Mouse (Mus musculus) urinary bladder, postnatal 25 days (tissue): ENCODE results near the gene Slc6a5.
"Not testable (repeated sequence)": the region's sequence is repeated elsewhere in the genome, so short reads cannot be mapped to it uniquely, and the experiment has no call there.

Source experiments
- DNase-seq: peaks from one replicate; pipeline ENCODE4 v3.0.0; 2022; ENCODE audit warnings: low spot score

Gene Slc6a5

DNA sequence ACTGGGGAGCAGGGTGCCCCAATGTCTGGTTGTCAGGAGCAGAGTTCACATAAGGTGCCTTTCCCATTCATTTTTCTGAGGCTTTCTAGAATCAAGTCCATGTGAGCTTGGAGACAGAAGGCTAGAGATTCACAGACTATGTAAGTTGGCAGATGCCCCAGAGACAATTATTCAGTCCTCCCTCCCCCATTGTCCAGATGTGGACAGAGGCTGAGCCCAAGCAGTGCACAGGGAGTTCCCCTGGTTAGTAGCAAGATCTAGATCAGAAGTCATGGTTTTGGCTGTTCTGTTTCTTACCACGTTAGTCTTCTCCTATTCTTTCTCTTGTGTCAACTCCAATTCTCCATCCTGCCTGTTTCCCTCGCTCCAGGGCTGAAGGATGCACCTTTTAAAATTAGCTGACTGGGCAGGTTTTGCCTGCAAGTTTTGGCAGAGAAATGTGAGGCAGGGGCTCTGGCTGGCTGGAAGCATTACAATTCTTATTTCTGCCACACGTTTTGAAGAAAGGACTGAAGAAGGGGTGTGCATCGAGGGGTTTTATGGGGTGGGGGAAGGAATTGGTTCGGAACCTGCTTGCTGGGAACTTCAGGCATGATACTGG is 3.9 kb downstream of the Slc6a5 start:
- no peak for DNase-seq

DNA sequence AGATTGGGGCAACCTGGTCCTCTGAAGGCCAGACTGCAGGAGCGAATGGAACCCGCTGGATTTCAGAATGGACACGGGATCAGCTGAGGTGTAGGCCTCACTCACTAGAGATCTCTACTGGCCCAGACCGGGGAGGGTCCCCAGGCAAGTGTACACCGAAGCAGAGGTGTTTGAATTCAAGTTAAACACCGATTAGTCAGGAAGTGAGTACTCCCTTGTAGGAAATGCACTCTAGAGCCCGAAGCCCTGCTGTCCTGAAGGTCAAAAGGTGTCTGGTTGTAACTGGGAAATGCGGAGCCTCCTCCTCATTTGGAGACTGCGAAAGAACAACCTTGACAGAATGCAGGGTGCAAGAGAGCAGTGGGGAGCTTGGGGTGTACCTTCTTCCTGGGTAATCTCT is 5.0 kb downstream of the Slc6a5 start:
- DNase-seq: no peak

DNA sequence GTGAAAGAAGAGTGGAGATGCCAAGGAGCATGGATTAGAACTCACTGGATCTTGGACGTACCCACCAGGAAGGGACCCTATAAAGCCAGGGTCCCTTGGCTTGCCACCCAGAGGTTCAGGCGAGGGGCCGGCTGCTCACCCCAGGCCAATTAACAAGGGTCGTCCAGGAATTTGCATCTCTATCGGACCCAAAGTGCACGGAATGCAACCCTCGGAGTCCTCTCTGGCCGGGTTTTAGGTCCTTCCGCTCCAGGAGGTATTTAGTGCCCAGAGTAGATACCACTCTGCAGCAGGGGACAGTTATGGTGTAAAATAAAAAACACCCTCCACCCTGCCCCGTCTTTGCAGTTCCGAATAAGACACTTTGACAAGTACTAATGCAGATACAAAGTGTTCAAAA is 5.5 kb downstream of the Slc6a5 start:
- no peak for DNase-seq

DNA sequence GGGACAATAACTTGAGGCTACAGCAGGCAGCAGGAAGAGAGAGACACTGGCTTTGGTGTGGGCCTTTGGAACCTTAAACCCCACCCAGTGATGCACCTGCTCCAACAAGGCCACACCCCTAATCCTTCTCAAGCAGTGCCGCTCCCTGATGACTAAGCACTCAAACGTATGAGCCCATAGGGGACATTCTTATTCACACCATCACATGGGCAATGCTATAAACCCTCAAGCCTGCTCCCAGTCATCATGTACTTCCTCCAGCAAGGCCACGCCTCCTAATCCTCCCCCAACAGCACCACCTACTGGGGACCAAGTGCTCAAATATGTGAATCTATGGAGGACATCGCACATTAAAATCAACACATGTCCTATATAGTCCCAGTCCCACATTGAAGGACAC is 9.5 kb downstream of the Slc6a5 start:
- DNase-seq: no peak

DNA sequence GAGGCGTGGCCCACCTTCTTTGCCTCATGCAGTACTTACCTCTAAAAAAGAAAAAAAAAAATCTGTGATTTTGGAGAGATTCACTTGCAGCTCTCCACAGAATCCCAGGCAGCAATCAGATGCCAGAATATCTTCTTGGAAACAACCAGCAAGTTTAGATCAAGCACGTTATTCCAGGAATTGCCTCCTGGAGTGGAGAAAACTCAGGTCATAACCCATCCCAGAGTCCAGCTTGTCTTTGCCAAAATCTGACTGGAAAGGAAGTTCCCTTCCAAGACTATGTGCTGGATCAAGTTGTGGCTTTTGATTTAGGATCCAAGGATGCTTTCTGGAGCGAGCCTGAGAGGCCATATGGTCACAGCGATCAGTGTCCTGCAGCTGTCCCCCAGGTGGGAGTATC is 10.8 kb downstream of the Slc6a5 start:
- DNase-seq: no peak

DNA sequence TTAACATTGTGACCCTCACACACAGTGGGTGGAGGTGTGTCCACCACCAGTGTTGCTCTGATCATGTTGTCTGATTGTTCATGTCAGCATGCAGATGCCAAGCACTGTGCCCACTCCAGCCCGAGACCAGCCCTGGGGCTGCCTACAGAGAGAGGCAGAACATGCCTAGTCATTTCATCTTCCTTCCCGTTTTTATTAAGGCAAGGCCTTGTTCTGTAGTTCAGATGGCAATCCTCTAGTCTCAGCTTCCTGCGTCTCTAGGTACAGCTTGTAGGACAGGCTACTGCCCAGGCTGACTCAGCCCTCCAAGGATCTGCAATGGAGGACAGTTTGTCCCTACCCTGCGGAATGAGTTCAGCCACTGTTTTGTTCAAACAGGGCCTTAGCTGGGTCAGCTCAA is 13.0 kb downstream of the Slc6a5 start:
- DNase-seq: no peak

DNA sequence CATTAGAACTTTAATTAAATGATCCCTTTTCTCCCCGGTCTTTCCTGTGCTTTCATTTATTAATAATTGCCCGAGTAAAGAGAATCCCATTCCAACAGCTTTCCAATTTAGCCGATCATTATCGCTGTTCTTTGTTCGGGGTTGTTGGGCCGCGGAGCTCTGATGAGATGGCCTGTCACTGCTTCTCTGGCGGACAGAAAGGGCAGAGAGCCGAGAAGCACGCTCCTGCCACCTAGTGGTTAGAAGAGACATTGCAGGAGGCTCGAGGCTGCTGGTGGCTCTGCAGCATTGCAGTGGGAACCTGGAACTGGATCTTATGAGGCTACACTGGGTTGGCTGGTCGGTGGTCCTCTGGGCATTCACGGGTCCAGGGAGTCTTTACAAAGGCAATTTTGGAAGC is 13.4 kb downstream of the Slc6a5 start:
- peak; percentile 72 for DNase-seq

DNA sequence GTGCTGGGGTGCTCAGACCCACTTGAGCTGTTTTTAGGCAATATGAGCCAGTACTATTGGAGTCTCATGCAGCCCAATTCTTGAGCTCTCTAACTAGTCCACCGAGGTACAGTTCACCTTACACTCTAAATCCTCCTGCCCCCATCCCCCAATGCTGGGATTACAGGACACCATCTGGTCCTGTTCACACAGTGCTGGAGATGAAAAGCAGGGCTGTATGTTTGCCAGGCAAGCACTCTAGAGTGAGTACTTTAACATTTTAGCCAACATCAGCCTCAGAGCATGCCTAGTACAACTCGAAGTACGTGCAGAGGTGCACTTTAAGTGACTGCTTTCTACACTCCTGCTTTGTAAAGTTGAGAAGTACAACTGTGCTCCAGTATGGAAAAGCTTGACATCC is 18.6 kb downstream of the Slc6a5 start:
- DNase-seq: no peak

DNA sequence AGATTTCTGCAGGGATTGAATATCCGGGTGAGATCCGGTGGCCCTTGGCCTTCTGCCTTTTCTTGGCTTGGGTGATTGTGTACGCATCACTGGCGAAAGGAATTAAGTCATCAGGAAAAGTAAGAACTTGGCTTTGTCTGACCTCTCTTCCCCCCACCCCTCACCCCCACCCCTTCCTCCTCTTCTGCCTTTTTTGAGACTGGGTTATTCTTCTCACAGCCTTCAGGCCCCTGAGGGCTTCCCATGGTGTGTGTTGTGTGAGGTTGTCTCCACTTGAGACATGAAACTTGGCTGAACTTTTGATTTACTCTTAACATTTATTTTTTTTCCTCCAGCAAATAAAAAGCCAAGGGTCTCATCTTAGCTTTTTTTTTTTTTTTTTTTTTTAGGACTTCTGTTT is 20.1 kb downstream of the Slc6a5 start:
- no peak for DNase-seq

DNA sequence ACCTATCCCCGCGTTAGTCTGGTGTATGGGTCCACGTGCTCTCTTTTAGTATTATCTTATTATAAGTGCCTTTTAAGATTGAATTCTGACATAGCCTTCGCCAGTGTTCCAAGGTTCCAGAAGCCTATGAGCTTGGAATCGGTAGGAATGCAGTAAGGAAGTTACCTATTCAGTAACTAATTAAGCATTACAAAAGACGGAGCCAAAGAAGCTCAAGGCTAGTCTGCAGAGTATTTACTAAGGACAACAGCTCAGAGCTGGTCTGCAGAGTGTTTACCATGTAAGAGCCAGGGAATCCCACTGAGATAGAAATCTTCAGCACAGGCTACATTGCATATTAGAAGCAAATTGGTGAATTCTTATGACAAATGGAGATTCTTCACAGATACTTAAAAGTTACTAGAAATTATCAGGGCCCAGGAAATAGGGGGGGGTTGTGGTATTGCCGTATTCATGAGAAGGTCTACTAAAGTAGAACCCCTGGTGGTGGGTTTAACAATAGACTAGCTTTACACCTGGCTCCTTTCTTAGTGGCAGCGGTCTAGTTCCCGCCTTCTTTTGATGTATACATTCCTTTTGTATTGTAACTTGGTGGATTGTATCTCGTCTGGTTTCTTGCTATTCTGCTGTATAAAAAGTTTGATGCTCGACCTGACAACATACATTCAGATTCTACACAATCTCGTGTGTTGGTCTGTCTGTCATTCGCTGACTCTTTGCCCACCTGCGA is 23.6 kb downstream of the Slc6a5 start:
- DNase-seq: not testable (repeated sequence)

DNA sequence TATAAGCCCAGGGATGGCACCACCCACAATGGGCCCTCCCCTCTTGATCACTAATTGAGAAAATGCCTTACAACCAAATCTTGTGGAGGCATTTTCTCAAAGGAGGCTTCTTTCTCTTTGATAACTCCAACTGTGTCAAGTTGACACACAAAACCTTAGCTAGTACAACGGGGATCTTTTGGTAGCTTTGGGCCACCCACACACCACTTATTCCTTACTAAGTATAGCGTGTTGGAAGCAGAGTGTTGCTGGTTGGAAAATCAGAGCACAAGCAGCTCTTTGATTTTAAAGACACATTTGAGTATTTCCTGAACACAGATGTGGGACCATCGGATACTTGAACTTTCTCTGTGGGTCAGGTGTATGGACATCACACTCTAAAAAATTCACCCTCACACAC is 26.9 kb downstream of the Slc6a5 start:
- DNase-seq: no peak

DNA sequence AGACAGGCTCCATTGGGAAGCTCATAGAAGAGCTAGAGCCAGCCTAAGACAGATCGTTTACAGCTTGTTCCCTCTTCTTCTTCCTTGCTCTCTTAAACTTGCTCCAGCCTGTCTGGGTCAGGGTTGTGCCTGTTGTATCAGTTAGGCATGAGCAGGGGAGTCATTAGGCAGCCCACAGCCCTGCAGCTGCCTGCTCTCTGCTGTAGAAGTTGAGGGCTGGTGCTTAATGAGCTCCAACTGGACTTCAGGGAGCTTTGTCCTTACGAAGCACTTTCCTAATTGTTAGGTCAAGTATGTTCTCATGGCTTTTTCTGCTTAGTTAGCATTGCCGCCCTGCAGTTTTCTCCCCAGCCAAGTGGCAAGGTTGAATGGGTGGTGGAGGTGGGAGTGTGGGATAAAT is 32.1 kb downstream of the Slc6a5 start:
- DNase-seq: no peak

DNA sequence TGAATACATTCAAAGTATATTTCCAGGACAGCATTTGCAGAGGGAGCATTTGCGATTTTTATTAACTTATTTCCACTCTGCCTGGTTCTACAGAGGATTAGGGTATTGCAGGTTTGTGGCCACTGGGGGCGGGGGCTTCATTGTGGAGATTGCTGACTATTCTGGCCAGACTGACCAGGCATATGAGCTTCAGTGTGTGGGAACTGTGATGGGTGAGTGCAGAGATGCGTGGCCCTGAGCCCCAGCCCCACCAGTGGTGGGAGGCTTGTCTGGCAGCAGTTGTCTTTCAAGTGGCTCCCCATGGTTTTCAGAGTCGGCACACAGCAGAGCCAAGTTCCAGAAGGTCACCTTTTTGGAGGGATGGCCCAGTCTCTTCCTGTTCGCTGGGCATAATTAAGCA is 32.5 kb downstream of the Slc6a5 start:
- no peak for DNase-seq

DNA sequence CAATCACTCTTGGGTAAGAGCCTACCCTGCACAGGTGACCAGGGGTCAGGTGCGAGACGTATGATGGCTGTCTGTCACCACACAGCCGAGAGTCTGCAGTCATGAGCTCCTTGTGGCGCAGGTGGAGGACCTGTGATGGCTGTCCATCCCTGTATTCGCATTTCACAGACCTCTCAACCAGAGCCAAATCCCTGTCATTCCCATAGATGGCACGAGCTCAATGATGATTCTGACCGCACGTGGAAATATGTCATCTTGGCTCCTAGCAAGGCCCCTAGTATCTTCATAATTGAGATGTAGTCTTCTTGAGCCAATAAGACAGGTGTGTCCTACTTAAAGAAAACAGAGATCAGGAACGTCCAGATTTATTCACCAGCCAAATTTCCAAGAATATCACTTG is 36.7 kb downstream of the Slc6a5 start:
- no peak for DNase-seq

DNA sequence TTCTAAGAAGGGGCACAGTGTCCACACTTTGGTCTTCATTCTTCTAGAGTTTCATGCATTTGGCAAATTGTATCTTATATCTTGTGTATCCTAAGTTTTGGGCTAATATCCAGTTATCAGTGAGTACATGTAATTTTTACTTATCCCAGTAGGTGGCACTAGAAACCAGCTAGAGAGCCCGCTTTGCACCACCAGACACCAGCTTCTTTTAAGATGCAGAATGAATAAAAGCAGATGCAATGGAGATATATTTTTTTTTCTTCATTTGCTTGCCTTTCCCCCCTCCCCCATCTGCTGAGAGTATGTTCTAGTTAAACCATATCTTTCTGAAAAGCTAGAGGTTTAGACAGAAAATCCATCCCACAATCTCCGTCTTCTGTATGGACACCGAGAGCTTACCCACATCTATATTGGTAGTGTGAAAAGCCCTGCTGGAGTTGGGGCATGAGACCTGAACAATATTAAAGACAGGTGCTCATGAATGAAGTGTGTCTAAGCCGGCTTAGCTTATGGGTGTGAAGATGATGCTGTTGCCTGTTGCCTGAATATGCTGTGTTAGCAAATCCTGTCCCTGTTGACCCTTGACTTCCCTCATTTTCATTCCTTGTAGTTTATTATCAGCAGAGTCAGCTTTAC is 43.7 kb downstream of the Slc6a5 start:
- no peak for DNase-seq

DNA sequence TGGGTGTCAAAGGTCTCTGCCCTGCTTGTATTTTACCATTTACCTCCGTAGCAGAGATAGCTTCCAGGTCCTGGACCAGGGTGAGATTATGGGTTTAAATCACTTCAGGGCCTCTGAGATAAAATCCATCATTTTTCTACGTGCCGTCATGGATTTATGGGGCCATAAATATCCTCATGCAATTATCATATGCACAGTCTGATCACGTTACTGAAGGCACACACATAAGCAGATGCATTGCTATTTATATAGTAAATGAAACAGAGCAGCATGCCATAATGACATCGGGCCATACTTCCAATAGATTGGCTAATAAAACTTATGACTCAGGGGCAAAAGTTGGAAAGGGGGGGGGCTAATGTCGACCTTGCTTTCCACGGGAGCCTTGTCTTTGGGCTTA is 44.9 kb downstream of the Slc6a5 start:
- DNase-seq: no peak

DNA sequence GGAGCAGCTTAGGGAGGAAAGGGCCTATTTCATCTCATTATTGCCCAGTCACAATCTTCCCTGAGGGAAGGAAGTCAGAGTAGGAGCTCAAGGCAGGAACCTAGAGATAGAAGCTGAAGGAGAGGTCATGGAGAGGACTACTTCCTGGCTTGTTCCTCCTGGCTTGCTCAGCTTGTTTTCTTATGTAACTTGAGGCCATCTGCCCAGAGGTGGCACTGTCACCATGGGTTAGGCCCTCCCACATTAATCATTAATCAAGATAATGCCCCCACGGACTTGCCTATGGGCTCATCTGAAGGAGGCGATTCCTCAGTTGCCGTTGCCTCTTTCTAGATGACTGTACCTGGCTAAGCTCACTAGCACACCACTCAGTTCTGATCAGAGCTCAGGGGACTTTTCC is 47.2 kb downstream of the Slc6a5 start:
- no peak for DNase-seq

DNA sequence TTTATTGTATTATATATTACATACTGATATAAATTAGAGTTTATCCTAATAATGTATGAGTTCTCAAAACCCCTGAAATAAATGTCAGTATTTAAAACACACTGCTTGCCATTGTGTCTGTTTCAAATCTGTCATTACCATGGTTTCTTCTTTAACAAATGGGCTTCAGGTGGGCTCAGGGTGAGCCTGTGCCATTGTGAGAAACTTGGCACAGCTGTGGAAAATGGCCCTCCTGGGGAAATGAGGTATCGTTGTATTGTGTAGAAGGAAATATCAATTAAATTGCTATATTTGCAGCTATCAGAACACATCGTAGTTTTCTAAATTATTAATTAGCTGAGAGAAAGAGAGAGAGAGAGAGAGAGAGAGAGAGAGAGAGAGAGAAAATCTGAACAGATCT is 53.8 kb downstream of the Slc6a5 start:
- DNase-seq: no peak

DNA sequence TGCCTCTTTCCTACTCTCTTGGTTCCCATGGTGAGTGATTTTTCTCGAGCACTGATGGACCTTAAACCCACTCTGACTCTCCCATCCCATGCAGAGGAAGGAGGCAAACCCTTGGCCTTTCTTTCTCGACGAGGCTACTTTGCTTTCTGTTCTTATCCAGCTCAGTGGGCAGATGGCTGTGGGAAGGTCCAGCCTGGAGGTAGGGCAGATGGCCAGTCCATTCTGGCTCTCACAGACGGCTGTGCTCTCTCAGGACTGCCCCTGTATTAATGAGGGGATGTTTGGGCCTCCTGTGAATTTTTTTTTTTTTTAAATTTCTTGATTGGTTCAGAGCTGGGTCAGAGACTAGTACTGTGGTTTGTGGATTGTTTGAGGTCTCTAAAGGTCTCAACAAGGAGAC is 59.6 kb downstream of the Slc6a5 start:
- no peak for DNase-seq

DNA sequence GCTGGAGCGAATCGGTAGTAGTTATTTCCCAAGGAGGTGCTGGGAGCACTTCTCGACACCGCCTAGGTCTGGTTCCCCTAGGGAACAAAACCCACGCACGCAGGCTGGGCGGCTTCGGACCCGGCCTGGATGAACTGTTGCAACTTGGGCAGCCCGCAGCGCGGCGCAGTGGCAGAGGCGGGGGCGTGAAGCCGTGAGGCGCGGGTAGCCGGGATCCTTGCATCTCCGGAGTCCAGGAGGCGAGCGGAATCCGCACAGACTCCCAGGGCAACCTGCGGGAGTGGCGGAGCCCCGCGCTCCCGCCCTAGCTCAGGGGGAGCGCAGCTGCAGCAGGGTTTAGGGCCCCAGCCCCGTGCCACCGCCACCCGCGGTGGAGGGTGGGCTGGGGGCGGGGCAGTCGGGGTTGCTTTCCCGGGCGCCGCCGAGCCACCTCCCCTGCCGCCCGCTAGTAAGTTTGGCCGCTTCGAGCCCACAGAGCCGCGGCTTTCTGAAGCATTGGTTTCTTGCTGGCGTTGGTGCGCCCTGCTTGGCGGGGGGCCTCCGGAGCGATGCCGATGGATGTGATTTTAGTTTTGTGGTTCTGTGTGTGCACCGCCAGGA is 65.0 kb downstream of the Slc6a5 start, which contains the start of gene Nell1:
Gene Nell1 (plus strand): TSS at position 24 of the 600 bp plus-strand sequence.
- no peak for DNase-seq

DNA sequence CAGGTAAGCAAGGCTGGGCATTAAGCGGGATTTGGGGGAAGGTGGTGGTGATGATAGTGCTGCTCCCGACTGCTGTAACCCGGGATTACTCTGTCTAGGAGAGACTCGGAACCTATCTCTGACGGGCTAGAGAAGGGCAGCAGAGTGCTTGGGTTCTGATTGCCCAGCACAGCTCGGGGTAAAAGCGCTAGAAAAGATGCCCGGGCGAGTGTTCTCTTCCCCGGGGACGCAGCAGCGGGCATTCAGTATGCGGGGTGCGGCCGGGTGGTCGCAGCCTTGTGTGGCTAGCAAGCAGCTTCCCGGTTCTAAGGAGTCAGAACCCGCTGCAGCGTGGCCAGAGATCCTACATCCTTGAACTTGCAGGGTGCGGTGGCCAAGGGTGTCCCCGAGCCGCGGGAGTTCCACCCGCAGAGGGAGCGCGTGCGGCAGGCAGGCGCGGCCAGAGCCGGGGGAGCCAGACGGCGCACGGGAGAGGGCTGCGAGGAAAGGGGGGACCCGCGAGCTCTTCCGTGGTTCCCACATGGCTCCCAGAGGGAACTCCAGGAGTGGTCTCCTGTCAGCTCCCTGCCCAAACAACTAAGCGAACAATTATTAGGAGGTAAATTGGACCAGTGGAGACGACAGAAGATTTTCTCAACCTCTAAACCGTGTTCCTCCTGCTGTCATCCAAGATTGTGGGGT is 65.6 kb downstream of the Slc6a5 start:
- DNase-seq: no peak

DNA sequence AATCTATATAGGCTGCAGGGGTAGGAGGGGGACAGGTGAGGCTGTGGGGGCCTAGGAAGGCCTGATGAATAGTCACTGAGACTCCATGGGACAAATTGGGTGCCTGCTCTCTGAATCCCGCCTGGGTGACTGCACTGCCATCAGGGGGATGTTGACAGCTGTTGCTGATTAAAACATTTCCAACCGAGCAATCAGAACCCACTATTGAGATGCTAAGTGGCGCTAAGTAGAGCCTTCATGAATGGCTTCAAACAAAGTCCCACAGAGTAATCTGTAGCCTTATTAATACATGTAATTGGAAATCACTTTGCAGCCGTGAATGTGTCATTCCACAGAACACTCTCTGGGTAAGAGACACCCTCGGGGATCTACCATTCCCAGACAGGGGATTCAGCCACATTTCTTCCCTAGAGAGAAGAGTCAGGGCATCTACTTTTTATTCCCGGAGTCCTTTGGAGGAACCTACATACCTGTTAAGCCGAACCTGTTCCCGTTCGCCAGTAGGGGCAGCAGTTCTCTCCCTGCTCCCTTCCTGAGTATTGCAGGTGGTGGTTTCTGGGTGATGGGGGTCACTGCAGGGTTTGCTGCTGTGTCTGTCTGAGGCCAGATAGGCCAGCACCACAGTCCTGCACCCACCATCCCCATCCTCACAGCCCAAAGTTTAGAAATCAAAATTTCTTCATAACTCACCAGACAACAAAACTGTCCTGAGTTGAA is 71.7 kb downstream of the Slc6a5 start:
- no peak for DNase-seq
